Mouse (Mus musculus): ENCODE measurements at regions not wholly inside any gene's neighbourhood (a gene's known extent, or its start where the extent isn't known, plus 50 kb on each side); places are given as distances from the start of the nearest gene placed in this dataset.
"Not testable (repeated sequence)": the region's sequence is repeated elsewhere in the genome, so short reads cannot be mapped to it uniquely, and the experiment has no call there.

GRCm38 (mm10) chr8:26768474-26769229, 208.5 kb upstream of the Zfp703 start:
- no peak for DNase-seq

- peak; percentile 18 for DNase-seq
Observed at GRCm38 (mm10) chr8:26770424-26770886, 206.7 kb upstream of the Zfp703 start.

- no peak for DNase-seq
Observed at GRCm38 (mm10) chr8:26778917-26779537, 198.1 kb upstream of the Zfp703 start.

- DNase-seq = peak; percentile 2
Observed at GRCm38 (mm10) chr8:26780515-26780914, 196.6 kb upstream of the Zfp703 start.

GRCm38 (mm10) chr8:26782936-26783335, 194.2 kb upstream of the Zfp703 start:
- DNase-seq = not testable (repeated sequence)

GRCm38 (mm10) chr8:26784381-26784780, 192.7 kb upstream of the Zfp703 start:
- no peak for DNase-seq

- DNase-seq = no peak
Observed at GRCm38 (mm10) chr8:26791795-26792194, 185.3 kb upstream of the Zfp703 start.

GRCm38 (mm10) chr8:26793606-26794292, 183.4 kb upstream of the Zfp703 start:
- no peak for DNase-seq

GRCm38 (mm10) chr8:26794411-26794810, 182.7 kb upstream of the Zfp703 start:
- DNase-seq = no peak

- no peak for DNase-seq
Observed at GRCm38 (mm10) chr8:26795616-26796015, 181.5 kb upstream of the Zfp703 start.

- DNase-seq = no peak
Observed at GRCm38 (mm10) chr8:26799814-26800213, 177.3 kb upstream of the Zfp703 start.

- DNase-seq = no peak
Observed at GRCm38 (mm10) chr8:26804089-26804488, 173.0 kb upstream of the Zfp703 start.

- DNase-seq = peak; percentile 19
Observed at GRCm38 (mm10) chr8:26804901-26805341, 172.2 kb upstream of the Zfp703 start.

GRCm38 (mm10) chr8:26805371-26805821, 171.7 kb upstream of the Zfp703 start:
- DNase-seq = peak; percentile 16

GRCm38 (mm10) chr8:26808111-26808651, 168.9 kb upstream of the Zfp703 start:
- no peak for DNase-seq

- DNase-seq = peak; percentile 51
Observed at GRCm38 (mm10) chr8:26808771-26809170, 168.4 kb upstream of the Zfp703 start.

- no peak for DNase-seq
Observed at GRCm38 (mm10) chr8:26809943-26810342, 167.2 kb upstream of the Zfp703 start.

- no peak for DNase-seq
Observed at GRCm38 (mm10) chr8:26811533-26812236, 165.4 kb upstream of the Zfp703 start.

GRCm38 (mm10) chr8:26813198-26813815, 163.8 kb upstream of the Zfp703 start:
- DNase-seq = no peak

GRCm38 (mm10) chr8:26815020-26815584, 162.0 kb upstream of the Zfp703 start:
- DNase-seq = no peak

- DNase-seq = no peak
Observed at GRCm38 (mm10) chr8:26816977-26817376, 160.1 kb upstream of the Zfp703 start.

Measured in kidney, postnatal 14 days (tissue).